Mouse (Mus musculus): ENCODE results near the gene Fam57a. TPM values are rescaled to one million over a fixed set of nuclear protein-coding genes. Genes with fewer than 3 reads are reported as not detected.
"Not testable (repeated sequence)": the region's sequence is repeated elsewhere in the genome, so short reads cannot be mapped to it uniquely, and the experiment has no call there.

Fam57a gene
- polyA plus RNA-seq, 1 experiment from 2014 or later, result 27.3 TPM

- Histone ChIP-seq H3K9me3 (no peaks in the 10 kb centered on the region), H3K4me3 (no peak overlapping the region), H3K27me3 (no peaks in the 10 kb centered on the region), H3K4me1 (replicated peaks) (peaks cover 4% of the 10 kb centered on the region), H3K27ac (replicated peaks) (no peak overlapping the region), H3K9ac (no peak overlapping the region), H3K4me2 (no peak overlapping the region), H3K36me3 (no peaks in the 10 kb centered on the region)
- no peak for ATAC-seq (ENCODE audit: low FRiP score, low read depth)
- 59% methylated on average over 8 of the region's 8 CpGs for WGBS
Measured at GRCm38 (mm10) chr11:76196275-76196976, 17.0 kb downstream of the Fam57a start.

- H3K4me1 ChIP-seq (replicated peaks), result peaks cover 6% of the 10 kb centered on the region
- H3K9ac ChIP-seq, result no peak overlapping the region
- no peak overlapping the region for H3K4me3 ChIP-seq
- 58% methylated on average over 8 of the region's 8 CpGs for WGBS
- no peak for ATAC-seq (ENCODE audit: low FRiP score, low read depth)
- H3K27ac ChIP-seq (replicated peaks), result no peak overlapping the region
- H3K27me3 ChIP-seq, result no peaks in the 10 kb centered on the region
- H3K36me3 ChIP-seq, result no peaks in the 10 kb centered on the region
- H3K4me2 ChIP-seq, result no peak overlapping the region
- no peaks in the 10 kb centered on the region for H3K9me3 ChIP-seq
Measured at GRCm38 (mm10) chr11:76196977-76197469, 17.6 kb downstream of the Fam57a start.

- under 1% methylated on average over 87 of the region's 90 CpGs for WGBS
- Histone ChIP-seq H3K27me3 (no peaks in the 10 kb centered on the region), H3K9ac (peak overlapping the region; percentile 91), H3K36me3 (peaks cover 21% of the 10 kb centered on the region), H3K4me3 (peak overlapping the region; percentile 90), H3K4me1 (replicated peaks) (peaks cover 22% of the 10 kb centered on the region), H3K4me2 (peak overlapping the region; percentile 80), H3K27ac (replicated peaks) (peak overlapping the region; percentile 88), H3K9me3 (no peaks in the 10 kb centered on the region)
- peak; percentile 97 for ATAC-seq (ENCODE audit: low FRiP score, low read depth)
Measured at GRCm38 (mm10) chr11:76201761-76202674, 22.5 kb downstream of the Fam57a start.

DNA sequence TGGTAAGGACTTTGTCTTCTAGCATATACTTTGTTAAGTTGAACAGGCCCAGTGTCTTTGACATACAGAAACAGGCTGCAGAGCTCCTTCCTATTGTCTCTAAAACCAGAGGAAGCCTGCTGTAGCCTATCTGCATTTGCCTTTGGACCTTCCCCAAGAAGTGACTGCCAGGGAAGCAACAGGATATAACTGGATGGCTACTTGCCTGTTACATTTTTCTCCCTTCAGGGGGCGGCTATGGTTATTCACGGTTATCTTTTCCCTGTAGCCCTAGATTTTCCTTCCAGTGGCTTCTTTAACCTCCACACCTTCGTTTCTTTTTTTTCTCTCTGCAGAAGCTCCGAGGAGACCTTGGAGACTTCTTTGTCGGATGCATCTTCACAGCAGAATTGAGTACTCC lies 27.3 kb downstream of the Fam57a start:
- H3K4me1 ChIP-seq (replicated peaks), result peaks cover 16% of the 10 kb centered on the region
- peaks cover 46% of the 10 kb centered on the region for H3K36me3 ChIP-seq
- no peak overlapping the region for H3K4me2 ChIP-seq
- no peak overlapping the region for H3K9ac ChIP-seq
- H3K27me3 ChIP-seq, result no peaks in the 10 kb centered on the region
- 89% methylated on average over 5 of the region's 5 CpGs for WGBS
- no peak overlapping the region for H3K4me3 ChIP-seq
- no peak overlapping the region for H3K27ac ChIP-seq (replicated peaks)
- no peaks in the 10 kb centered on the region for H3K9me3 ChIP-seq
- ATAC-seq (ENCODE audit: low FRiP score, low read depth), result no peak

DNA sequence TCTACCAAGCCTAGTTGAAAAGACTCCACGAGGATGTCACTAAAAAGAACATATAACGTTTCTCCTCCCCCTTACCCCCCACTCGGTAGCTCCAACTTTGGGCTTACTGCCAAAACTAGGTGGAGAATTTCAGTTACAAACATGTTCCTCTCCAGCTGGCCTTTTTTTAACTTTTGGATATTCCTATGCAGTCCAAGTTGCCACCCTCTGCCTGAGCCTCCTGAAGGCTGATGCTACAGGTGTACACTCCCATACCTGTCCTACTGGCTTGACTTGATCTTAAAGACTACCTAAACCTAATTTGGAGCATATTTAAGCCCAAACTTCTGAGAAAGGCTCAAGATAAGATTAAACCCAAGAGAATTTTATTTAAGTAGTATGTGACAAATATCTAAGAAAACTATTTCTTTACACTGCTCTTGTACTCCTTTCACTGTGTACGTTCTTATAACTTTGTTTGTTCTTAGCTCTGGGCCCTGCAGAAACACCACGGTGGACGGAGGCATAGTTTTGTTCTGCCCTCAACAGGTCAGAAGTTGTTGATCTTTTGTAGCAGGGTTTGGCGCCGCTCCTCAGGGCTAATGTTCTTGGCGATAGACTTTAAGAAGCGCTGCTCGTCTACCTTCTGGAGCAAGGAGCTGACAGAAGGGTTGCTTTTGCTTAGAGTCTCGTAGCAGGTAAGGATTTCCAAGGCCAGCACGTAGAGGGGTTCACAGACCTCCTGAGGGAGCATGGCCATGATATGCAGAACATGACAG lies 30.9 kb downstream of the Fam57a start:
- Histone ChIP-seq H3K4me1 (replicated peaks) (no peaks in the 10 kb centered on the region), H3K9me3 (no peaks in the 10 kb centered on the region), H3K27me3 (no peaks in the 10 kb centered on the region), H3K4me2 (no peak overlapping the region), H3K4me3 (no peak overlapping the region), H3K36me3 (peaks cover 57% of the 10 kb centered on the region), H3K9ac (no peak overlapping the region), H3K27ac (replicated peaks) (no peak overlapping the region)
- 89% methylated on average over 13 of the region's 13 CpGs for WGBS
- ATAC-seq (ENCODE audit: low FRiP score, low read depth), result no peak

DNA sequence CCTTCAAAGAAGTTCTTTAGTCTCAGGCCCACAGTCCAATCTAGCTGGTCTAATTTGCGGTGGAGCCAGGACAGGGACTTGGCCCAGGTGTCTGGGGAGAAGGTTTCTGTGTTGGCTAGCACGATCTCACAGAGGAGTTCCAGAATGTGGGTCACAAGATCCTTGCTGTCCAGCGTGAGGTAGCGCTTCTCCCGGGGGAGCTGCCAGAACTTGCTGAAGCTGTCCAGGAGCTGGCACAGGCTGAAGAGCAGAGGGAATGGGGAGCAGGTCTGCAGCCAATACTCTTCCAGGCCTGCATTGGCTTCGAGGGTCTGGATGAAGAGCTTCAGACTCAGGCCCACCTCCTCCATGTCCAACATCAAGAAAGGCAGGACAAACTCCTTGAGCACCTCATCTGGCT lies 32.1 kb downstream of the Fam57a start:
- WGBS, result 89% methylated on average over 5 of the region's 6 CpGs
- H3K9me3 ChIP-seq; H3K27me3 ChIP-seq; H3K4me1 ChIP-seq (replicated peaks); ATAC-seq (ENCODE audit: low FRiP score, low read depth); H3K4me2 ChIP-seq; H3K27ac ChIP-seq (replicated peaks); H3K4me3 ChIP-seq; H3K9ac ChIP-seq: not testable (repeated sequence)
- H3K36me3 ChIP-seq, result peaks cover 45% of the 10 kb centered on the region

GRCm38 (mm10) chr11:76213841-76214240 lies 34.4 kb downstream of the Fam57a start:
- H3K9ac ChIP-seq, result no peak overlapping the region
- no peaks in the 10 kb centered on the region for H3K27me3 ChIP-seq
- no peak for ATAC-seq (ENCODE audit: low FRiP score, low read depth)
- H3K4me3 ChIP-seq, result no peak overlapping the region
- no peaks in the 10 kb centered on the region for H3K9me3 ChIP-seq
- H3K4me2 ChIP-seq, result no peak overlapping the region
- peaks cover 24% of the 10 kb centered on the region for H3K36me3 ChIP-seq
- peaks cover 11% of the 10 kb centered on the region for H3K4me1 ChIP-seq (replicated peaks)
- no peak overlapping the region for H3K27ac ChIP-seq (replicated peaks)
- 15% methylated on average over 5 of the region's 5 CpGs for WGBS

- no peak overlapping the region for H3K4me3 ChIP-seq
- WGBS, result 94% methylated on average over 2 of the region's 2 CpGs
- ATAC-seq (ENCODE audit: low FRiP score, low read depth), result no peak
- H3K4me2 ChIP-seq, result no peak overlapping the region
- H3K9ac ChIP-seq, result no peak overlapping the region
- no peaks in the 10 kb centered on the region for H3K9me3 ChIP-seq
- no peaks in the 10 kb centered on the region for H3K27me3 ChIP-seq
- peaks cover 21% of the 10 kb centered on the region for H3K36me3 ChIP-seq
- no peak overlapping the region for H3K27ac ChIP-seq (replicated peaks)
- H3K4me1 ChIP-seq (replicated peaks), result peaks cover 11% of the 10 kb centered on the region
Measured at GRCm38 (mm10) chr11:76215011-76215410, 35.5 kb downstream of the Fam57a start.

DNA sequence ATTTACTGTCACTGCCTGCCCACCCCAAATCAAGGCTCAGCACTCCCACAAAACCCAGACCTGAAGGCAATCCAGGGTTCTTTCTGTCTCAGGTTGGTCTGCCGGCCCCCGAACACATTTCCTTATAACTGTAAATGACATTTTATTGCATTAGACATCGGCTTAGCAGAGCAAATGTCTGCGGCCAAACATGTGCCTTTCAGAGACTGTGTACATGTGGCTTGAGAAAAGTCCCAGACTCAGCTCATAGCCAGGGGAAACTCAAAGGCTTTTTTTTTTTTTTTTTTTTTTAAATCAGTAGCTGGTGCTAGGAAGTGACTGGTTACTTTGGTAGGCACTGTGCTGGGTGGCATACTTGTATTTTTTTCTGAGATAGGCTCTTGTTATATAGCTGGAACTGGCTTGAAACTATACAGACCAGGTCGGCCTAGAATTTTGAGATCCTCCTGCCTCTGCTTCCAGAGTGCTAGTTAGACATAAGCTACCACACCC lies 36.6 kb downstream of the Fam57a start:
- WGBS, result 96% methylated on average over 5 of the region's 5 CpGs
- Histone ChIP-seq H3K9ac (no peak overlapping the region), H3K9me3 (no peaks in the 10 kb centered on the region), H3K36me3 (peaks cover 22% of the 10 kb centered on the region), H3K27ac (replicated peaks) (peak overlapping the region; percentile 92; the same call in 1 of the 2 replicates), H3K27me3 (no peaks in the 10 kb centered on the region), H3K4me2 (peak overlapping the region; percentile 83), H3K4me3 (peak overlapping the region; percentile 88), H3K4me1 (replicated peaks) (peaks cover 11% of the 10 kb centered on the region)
- ATAC-seq (ENCODE audit: low FRiP score, low read depth), result no peak

- Histone ChIP-seq H3K4me1 (replicated peaks) (peaks cover 11% of the 10 kb centered on the region), H3K27me3 (no peaks in the 10 kb centered on the region), H3K27ac (replicated peaks) (peak overlapping the region; percentile 92), H3K4me3 (peak overlapping the region; percentile 88), H3K9ac (peak overlapping the region; percentile 94), H3K4me2 (peak overlapping the region; percentile 83), H3K36me3 (peaks cover 28% of the 10 kb centered on the region), H3K9me3 (no peaks in the 10 kb centered on the region)
- 2% methylated on average over 33 of the region's 33 CpGs for WGBS
- peak; percentile 43 for ATAC-seq (ENCODE audit: low FRiP score, low read depth)
Measured at GRCm38 (mm10) chr11:76216681-76217389, 37.4 kb downstream of the Fam57a start.

GRCm38 (mm10) chr11:76217390-76217800 lies 37.9 kb downstream of the Fam57a start, which contains the start of the genes Dbil5 and Gemin4:
Gene Dbil5 (plus strand): TSS chr11:76217608.
Gene Gemin4 (minus strand): TSS chr11:76217664.
- peak within 1 kb of the TSS; percentile 94 for H3K9ac ChIP-seq
- under 1% methylated on average over 33 of the region's 35 CpGs for WGBS
- H3K4me3 ChIP-seq, result peak within 1 kb of the TSS; percentile 88
- peaks cover 11% of the 10 kb centered on the region for H3K4me1 ChIP-seq (replicated peaks)
- H3K27ac ChIP-seq (replicated peaks), result peak within 1 kb of the TSS; percentile 92
- H3K4me2 ChIP-seq, result peak within 1 kb of the TSS; percentile 83
- H3K9me3 ChIP-seq, result no peaks in the 10 kb centered on the region
- H3K27me3 ChIP-seq, result no peaks in the 10 kb centered on the region
- peak; percentile 98 for ATAC-seq (ENCODE audit: low FRiP score, low read depth)
- H3K36me3 ChIP-seq, result peaks cover 27% of the 10 kb centered on the region

Data from hindbrain, embryonic 15.5 days (tissue).